Mouse (Mus musculus) embryo, embryonic 10 days (tissue): ENCODE measurements at regions not wholly inside any gene's neighbourhood (a gene's known extent, or its start where the extent isn't known, plus 50 kb on each side); places are given as distances from the start of the nearest gene placed in this dataset.
A peak's percentile ranks its signal among the peaks of the same experiment; 100 is the strongest.

Experiments
- DNase-seq: peaks from one replicate; pipeline ENCODE4 v3.0.0-alpha.2; 2015; ENCODE audit warnings: low spot score

DNA sequence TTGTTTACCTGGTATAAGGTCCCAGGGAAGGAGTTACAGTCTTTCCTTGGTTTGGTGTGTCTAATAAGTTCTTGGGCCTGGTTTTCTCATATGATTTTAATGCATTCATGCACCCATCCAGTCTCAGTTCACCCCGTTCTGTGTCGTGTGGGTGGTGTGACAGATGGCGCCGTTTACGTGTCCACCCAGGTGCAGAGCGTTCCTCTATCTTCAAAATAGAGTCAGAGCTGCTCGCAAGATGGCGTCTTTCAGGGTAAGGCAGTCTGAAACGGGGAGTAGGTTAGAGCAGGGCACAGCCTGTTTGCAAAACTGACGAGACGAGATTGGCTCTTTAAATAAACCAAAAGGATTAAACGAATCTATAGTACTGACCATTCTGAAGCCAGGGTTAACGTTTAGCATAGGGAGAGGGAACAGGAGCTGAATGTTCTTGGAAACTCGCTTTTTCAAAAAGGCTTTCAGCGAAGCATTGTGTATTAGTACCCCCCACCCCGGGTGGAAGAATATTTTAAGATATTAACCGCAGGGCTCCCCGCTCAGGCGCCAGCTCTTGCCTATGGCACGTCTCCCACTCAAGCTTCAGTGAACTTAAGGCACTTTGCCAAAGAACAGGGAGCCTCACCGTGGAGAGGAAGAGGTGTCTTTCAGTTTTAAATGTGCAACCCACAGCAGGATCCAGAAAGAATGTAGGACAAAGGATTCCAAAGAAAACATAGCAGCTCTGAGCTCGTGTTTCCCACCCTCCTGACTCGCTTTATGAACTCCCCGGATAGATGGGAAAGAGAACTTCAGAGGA, 241.7 kb upstream of the Pfn2 start:
- no peak for DNase-seq

DNA sequence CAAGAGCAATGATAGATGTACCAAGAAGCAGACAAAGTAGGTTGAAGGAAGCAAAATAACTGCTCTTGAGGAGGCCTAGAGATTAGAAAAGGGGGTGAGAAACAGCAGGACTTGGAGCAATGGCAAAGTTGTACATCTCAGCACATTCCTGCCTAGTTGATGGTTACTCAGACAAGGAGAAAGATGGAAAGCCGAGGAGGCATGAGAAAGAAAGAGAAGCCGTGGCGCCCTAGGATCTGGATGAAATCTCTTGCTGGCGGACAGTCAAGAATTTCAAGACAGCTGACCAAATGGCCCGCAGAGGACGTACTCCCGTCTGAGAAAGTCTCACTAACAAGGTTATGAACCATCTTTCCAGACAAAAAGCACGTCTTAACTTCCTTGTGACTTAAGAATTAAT, 242.5 kb upstream of the Pfn2 start:
- DNase-seq: no peak

GRCm38 (mm10) chr3:58091466-58092176, 243.7 kb upstream of the Pfn2 start:
- no peak for DNase-seq

DNA sequence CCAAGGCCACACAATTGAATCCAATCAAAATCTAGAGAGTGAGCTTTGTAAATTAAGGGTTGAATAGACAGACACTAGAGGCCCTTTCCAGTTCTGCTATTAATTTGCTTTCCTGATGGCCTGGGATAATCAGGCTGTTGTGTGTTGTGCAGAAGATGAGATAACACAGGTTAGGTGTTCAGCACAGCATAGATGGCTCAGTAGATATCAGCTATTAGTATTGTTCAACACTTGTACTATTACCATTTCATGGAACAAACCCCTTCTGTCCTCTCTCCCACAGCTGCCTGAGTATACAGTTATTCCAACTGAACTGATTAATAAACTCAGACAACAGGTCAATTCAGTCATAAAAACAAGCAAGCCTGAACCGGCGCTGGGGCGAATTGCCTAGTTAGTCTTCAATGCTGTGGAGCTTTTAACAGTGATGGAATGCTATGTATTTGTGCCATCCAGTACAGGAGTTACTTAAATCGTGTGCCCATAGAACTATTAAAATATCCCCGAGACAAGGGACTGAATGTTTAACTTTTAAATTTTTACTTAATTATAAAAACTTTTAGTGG, 263.1 kb upstream of the Pfn2 start:
- no peak for DNase-seq

- DNase-seq: peak; percentile 35
Measured at GRCm38 (mm10) chr3:58112431-58112856, 264.6 kb upstream of the Pfn2 start.

DNA sequence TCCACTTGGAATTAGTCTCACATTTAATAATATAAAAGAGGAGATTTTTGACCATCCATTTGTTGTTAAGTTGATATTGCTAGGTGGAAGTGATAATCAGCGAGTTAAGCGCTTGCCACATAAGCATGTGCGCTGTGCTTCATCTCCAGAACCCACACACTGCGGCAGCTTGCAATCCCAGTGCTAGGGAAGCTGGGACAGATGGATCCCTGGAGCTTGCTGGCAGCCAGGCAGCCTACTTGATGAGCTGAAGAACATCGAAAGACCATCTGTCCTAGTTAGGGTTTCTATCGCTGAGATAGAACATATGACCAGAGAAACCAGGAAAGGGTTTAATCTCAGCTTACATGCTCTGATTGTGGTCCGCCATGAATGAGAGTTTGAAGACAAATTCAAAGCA, 266.1 kb upstream of the Pfn2 start:
- DNase-seq: no peak

DNA sequence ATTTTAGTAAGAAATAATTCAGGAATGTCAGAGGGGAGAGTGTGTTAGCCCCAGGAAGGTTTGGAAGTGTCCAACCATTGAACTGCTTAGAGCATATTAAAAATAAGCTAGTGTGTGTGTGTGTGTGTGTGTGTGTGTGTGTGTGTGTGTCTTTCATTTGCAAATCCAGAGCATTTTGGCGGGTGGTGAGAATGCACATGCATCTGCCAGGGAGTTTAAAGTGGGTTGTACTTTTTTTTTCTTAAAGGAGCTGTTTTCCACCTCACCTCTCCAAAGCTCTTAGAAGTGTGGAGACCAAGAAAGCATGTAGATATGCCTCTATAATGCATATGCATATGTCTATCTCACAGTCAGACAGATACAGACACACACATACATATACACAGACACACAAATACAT, 267.6 kb upstream of the Pfn2 start:
- no peak for DNase-seq

DNA sequence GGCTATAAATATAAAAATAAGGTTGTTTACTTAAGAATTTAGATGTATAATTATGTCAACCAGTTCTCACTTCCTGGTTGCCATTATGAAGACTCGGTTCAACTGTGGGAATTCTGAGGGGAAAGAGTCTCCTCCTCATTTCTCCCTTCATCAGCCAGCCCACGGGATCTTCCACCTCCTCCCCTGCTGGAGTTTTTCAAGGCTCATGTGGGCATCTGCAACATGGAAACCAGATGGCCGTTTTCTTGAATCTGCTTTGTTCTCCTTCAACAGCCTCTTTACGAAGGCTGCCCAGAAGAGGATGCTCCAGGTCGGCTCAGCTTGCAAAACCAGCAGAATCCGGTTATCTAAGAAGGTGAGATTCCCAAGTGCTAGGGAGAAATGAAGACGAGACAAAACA, 269.0 kb upstream of the Pfn2 start:
- DNase-seq: no peak

DNA sequence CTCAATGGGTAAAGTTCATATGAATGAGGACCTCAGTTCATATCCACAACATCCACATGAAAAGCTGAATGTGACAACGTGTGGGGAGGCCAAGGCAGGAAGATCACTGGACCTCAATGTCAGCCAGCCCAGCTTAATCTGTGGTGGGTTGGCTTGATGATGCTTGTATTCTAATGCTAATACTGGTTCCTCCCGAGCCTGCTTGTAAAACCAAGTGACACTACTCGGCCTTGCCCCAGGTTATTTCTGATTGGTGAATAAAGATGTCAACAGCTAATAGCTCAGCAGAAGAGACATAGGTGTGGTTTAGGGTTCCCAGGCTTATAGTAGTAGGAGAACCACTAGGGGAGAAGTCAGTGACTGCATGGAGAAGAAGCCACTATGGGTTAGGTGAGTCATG, 272.2 kb upstream of the Pfn2 start:
- no peak for DNase-seq

- peak; percentile 92 for DNase-seq
Measured at GRCm38 (mm10) chr3:58122456-58123359, 274.8 kb upstream of the Pfn2 start.

DNA sequence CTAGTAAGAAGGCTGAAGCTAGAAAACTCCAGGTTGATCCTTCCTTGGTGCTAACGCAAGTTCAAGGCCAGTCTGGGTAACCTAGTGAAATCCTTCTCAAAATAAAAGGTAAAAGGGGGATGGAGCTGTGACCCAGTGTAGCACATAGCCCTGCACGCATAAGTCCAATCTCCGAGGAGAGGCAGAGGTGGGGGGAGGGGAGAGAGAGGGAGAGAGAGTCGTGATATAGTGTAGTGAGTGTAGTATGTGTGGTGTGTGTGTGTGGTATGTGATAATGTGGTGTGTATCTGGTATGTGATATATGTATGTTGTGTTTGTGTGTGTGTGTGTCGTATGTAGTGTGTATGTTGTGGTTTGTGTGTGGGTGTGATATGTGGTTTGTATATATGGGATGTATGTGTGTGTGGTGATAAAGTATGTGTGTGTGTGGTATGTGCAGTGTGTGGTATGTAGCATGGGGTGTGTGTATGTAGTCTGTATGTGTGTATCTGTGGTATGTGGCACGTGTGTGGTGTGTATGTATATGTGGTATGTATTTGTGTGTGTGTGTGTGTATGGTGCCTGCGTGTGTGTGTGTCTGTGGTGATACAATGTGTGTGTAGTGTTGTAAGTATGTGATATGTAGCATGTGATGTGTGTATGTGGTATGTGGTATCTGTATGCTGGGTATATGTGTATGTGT, 275.7 kb upstream of the Pfn2 start:
- no peak for DNase-seq

DNA sequence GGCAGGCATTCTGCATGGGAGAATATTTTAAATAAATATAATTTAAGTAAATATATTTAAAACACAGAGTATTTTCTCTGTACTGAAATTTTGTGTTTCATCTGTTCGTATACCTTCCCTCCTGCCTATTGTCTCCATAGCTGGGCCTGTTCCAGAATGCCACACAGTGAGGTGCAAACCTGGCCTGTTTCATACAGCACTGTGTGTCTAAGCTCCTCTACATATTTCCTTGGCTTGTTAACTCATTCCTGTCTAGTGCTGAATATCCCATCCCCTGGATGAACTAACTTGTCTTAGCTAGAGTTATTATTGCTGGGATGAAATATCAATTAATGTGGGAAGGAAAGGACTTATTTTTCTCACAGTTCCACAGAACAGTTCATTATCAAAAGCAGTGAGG, 277.0 kb upstream of the Pfn2 start:
- DNase-seq: no peak

DNA sequence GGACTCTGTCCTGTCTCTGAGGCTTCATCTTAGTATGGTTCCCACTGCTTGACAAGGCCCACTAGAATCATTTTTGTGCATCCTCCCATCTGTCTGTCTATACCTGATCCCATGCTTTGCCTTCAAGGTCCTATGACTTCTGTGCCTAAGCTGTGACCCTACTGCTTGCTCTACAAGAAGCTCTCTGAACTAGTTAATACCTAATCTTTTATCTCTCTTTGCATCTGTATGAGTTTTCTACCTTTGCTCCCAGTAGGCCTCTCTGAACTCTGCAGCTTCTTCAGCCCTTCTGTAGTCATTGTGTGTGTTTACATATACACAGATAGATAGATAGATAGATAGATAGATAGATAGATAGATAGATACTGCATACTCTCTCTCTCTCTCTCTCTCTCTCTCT, 279.1 kb upstream of the Pfn2 start:
- no peak for DNase-seq

GRCm38 (mm10) chr3:58128059-58128458, 280.2 kb upstream of the Pfn2 start:
- DNase-seq: no peak

DNA sequence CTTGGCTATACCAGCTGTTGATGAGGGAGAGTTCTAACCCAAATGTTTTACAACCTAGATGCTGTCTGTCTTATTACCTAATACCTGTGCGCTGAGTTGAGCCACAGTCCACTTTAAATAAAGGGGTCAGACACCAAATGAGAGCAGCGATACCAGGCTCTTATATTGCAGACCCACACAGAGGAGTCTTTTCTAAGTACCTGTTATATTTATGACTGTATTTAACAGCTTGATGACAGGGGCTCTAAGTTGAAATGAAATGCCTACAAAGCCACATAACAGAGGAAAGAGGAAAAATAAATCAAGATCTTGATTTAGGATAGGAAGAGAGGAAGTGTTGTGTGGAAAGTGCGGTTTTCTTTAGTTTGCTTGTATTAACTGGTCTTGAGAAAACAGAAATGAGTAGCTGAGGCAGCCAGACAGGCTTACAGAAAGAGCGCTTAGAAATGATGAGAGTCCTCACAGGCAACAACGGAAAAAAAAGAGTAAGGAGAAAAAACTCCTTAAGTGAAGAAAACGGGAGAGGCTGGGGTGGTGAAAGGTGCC, 281.6 kb upstream of the Pfn2 start:
- no peak for DNase-seq

DNA sequence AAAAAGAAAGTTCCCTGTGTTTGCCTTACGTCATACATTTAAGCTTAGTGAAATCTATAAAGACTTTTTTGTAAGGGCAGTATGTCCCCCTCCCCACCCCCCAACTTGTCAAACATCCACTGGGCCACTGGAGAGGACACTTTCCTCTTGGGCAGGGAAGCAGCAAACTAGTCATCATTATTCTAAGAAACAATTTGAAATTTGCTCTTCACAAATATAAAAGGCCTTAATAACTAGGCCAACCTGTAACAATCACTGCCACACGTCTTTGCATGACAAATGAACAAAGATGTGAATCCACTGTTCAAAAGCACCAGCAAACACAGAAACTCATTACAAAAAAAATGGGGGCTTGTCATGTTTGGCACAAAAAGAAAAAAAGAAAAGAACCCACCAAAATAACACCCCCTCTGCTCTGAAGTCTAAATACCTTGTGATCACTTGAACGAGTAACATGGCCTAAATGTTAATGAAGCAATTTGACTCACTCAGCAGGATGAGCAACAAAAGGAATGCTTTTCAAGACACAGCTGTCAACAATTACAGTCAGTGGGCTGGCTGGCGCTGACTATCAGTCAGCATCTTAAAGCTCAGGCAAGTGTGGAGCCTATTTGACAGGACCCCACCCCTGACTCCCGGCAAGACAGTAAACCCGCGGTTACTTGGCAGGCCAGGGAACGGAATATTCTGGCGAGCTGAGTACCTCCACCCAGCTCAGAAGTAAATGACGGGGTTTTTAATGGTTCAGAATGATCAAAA, 278.7 kb upstream of the Tsc22d2 start:
- peak; percentile 62 for DNase-seq

- DNase-seq: peak; percentile 49
Measured at GRCm38 (mm10) chr3:58138726-58139585, 275.6 kb upstream of the Tsc22d2 start.

DNA sequence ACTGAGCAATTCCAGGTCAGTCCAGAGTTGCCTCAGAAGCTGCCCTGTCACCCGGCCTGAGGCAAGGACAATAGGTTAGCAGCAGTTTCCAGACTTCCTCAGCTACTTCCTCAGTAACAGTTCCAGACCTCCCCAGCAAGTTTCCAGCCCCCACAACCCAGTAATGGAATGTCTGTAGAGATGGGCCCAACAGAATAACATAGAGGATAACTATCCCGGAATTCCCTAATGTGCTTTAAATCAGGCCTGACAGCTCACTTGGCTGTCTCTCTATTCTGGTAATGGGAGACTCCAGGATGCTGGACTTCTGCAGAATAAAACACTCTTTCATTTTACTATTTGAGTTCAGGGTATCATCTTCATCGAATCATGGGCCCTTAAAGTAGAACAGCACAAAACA, 268.4 kb upstream of the Tsc22d2 start:
- no peak for DNase-seq

DNA sequence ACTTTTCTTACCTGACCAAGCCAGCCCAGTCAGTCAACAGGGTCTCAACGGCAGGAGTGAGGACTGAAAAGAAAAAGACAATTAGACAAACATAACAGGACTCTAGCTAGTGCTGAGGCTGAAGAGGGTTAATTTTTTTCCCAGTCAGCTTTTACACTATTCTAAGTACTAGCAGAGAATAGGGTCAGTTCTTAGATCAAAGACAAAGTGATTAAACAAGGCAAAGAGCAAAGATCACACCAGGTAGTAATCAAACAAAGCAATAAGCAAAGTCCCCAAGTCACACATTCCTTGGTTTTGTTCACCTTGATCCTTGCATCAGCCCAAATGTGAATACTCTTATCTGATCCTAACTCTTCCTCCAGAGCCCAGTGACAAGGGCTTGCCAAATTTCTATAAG, 267.8 kb upstream of the Tsc22d2 start:
- DNase-seq: no peak

DNA sequence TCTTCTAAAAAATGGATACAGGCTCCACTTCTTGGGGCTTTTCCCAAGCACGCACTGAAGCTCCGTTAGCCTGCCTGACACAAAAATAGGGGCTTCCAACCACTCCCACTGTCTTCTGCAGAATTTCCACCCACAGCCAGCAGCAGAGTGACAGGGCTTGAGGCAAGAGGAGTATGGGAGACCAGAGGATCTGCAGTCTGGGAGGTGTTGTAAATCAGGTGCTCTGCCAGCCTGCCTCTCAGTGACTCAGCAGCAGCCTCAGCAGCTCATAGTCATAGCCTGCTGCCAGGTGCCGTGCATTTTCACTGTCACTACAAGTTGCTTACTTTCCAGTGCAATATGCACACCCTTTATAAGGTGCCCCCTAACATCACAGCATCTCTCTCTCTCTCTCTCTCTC, 261.4 kb upstream of the Tsc22d2 start:
- no peak for DNase-seq
